ENCODE assay signal across 8 mouse cellular contexts in genomic region chr9:111289832-111290339, GRCm38 (mm10). TPM values are rescaled to one million over a fixed set of nuclear protein-coding genes. Genes with fewer than 3 reads are reported as not detected.
DNase-seq lines count a peak whose midpoint lies in the region; ATAC-seq lines count a peak whose summit lies in the region.

No protein-coding gene starts in this region.

- H3K4me2 ChIP-seq in intestine, embryonic 15.5 days (replicated peaks), result peak overlapping the region; percentile 47

- peak; percentile 92 for ATAC-seq in intestine, embryonic 15.5 days
- ATAC-seq in megakaryocyte-erythroid progenitor cell, adult 5-6 weeks (replicated peaks; ENCODE audit: low FRiP score, low TSS enrichment, poor library complexity, severe bottlenecking), result peak; percentile 95

- 16% methylated on average over 21 of the region's 21 CpGs for WGBS in intestine, embryonic 15.5 days

- no peak overlapping the region for H3K9ac ChIP-seq in intestine, embryonic 15.5 days

- H3K27ac ChIP-seq in intestine, embryonic 15.5 days, result peak overlapping the region; percentile 36; the same call in 1 of the 2 replicates

- intact Hi-C loops in left cerebral cortex, postnatal 14 days (cut with DNase I), result loop anchor here (2.0 kb wide), 1 partner anchor 21 kb away; the partner anchor contains the start of gene Trank1

- no peaks in the 10 kb centered on the region for H3K9me3 ChIP-seq in intestine, embryonic 15.5 days

- H3K36me3 ChIP-seq in intestine, embryonic 15.5 days, result no peaks in the 10 kb centered on the region

- peak; percentile 93 to 99 for DNase-seq in adrenal gland, adult (ENCODE audit: inconsistent age in 2 of 2, low spot score in 1 of 2)
- DNase-seq in embryo, embryonic 10.5 days (ENCODE audit: low spot score), result peak; percentile 92
- DNase-seq in gastrocnemius, postnatal 25 days, result peak; percentile 78
- peak; percentile 94 for DNase-seq in left cerebral cortex, postnatal 14 days (ENCODE audit: low spot score in 2 of 2)
- DNase-seq in right cerebral cortex, postnatal 14 days, result peak; percentile 78
- DNase-seq in urinary bladder, postnatal 25 days (ENCODE audit: low spot score), result peak; percentile 93

- H3K4me3 ChIP-seq in intestine, embryonic 15.5 days (replicated peaks), result no peak overlapping the region

- no peaks in the 10 kb centered on the region for H3K27me3 ChIP-seq in intestine, embryonic 15.5 days (replicated peaks)

- no peaks in the 10 kb centered on the region for H3K4me1 ChIP-seq in intestine, embryonic 15.5 days (replicated peaks)

RNA-seq across cellular contexts. Expression of gene Epm2aip1, which starts 18.2 kb away (rescaled TPM):
- total RNA-seq in gastrocnemius, postnatal 25 days (2021), result 10 to 100 TPM; 18.8 to 19.2 TPM
- 20.5 and 23.5 TPM in 2 replicates for polyA plus RNA-seq in intestine, embryonic 15.5 days (2015; fragmentation: Nextera tagmentation; extraction: Ambion mirVana)
- 10 to 100 TPM; 78.2 to 81.9 TPM for total RNA-seq in left cerebral cortex, postnatal 14 days (2021)
- 15.9 and 16.7 TPM in 2 replicates for total RNA-seq in megakaryocyte-erythroid progenitor cell, adult 5-6 weeks (2014; fragmentation: Nextera tagmentation)
- total RNA-seq in megakaryocyte-erythroid progenitor cell, adult 5-6 weeks (2017), result 11.2 and 18.6 TPM in 2 replicates

RNA-seq across cellular contexts. Expression of gene Mlh1, which starts 18.3 kb away (rescaled TPM):
- 1 to 10 TPM; 4.4 to 8.7 TPM for total RNA-seq in gastrocnemius, postnatal 25 days (2021)
- polyA plus RNA-seq in intestine, embryonic 15.5 days (2015; fragmentation: Nextera tagmentation; extraction: Ambion mirVana), result 43.4 and 44.9 TPM in 2 replicates
- total RNA-seq in left cerebral cortex, postnatal 14 days (2021), result 10 to 100 TPM; 16.8 to 17.9 TPM
- total RNA-seq in megakaryocyte-erythroid progenitor cell, adult 5-6 weeks (2014; fragmentation: Nextera tagmentation), result 47.2 and 69.4 TPM in 2 replicates
- total RNA-seq in megakaryocyte-erythroid progenitor cell, adult 5-6 weeks (2017), result 41.0 and 68.5 TPM in 2 replicates

RNA-seq across cellular contexts. Expression of gene Trank1, which starts 21.7 kb away (rescaled TPM):
- under 1 TPM; 0.05 to 0.19 TPM for total RNA-seq in gastrocnemius, postnatal 25 days (2021)
- polyA plus RNA-seq in intestine, embryonic 15.5 days (2015; fragmentation: Nextera tagmentation; extraction: Ambion mirVana), result 0.11 TPM in 1 of 2 replicates, not detected in the other
- total RNA-seq in left cerebral cortex, postnatal 14 days (2021), result 100 to 1,000 TPM; 222 to 227 TPM
- total RNA-seq in megakaryocyte-erythroid progenitor cell, adult 5-6 weeks (2014; fragmentation: Nextera tagmentation), result not detected in 2 replicates
- not detected in 2 replicates for total RNA-seq in megakaryocyte-erythroid progenitor cell, adult 5-6 weeks (2017)

Comparison
In these comparisons a context has a peak if more than half of its experiments do, and no peak if none do; other contexts are left out.
1. RNA of gene Trank1, which starts 21.7 kb away (total RNA-seq): 222 to 227 TPM in left cerebral cortex, postnatal 14 days; 0.05 to 0.19 TPM in gastrocnemius, postnatal 25 days and not detected in megakaryocyte-erythroid progenitor cell, adult 5-6 weeks; every median in the first group is over 100 times any median in the second.
2. Peak in every context shown above with its lines, with median percentiles within 50 percentile points of each other: DNase-seq.